Mouse (Mus musculus) liver, embryonic 14.5 days (tissue): ENCODE data around the gene Pou2f1.

Experiments
- CTCF ChIP-seq: IDR thresholded peaks from 2 replicates; pipeline ENCODE4 v1.5.1; 2016; ENCODE audit warnings: antibody characterized with exemption, low read depth, control low read depth
- EP300 ChIP-seq: IDR thresholded peaks from 2 replicates; pipeline ENCODE4 v1.6.1; 2016; ENCODE audit warnings: antibody characterized with exemption, low read depth

GRCm38 (mm10) chr1:165874645-165875044 is 127.8 kb downstream of the Pou2f1 start:
- TF ChIP-seq CTCF (no peak), EP300 (no peak)
